Mouse (Mus musculus) B cell, adult 2 months (primary cell): Measurements from ENCODE around the gene Rassf10.

ENCODE experiments used
- DNase-seq, 2 experiments: peaks; one replicate each; pipeline ENCODE4 v3.0.0; 2022

Gene Rassf10

GRCm38 (mm10) chr7:112966382-112966781 lies 12.6 kb downstream of the Rassf10 start:
- DNase-seq: no peak

- DNase-seq: no peak
Measured at GRCm38 (mm10) chr7:112966786-112967185, 13.0 kb downstream of the Rassf10 start.

GRCm38 (mm10) chr7:112983316-112983715 lies 29.6 kb downstream of the Rassf10 start:
- no peak for DNase-seq

GRCm38 (mm10) chr7:112984704-112985577 lies 31.2 kb downstream of the Rassf10 start:
- no peak for DNase-seq

GRCm38 (mm10) chr7:112985578-112985949 lies 31.8 kb downstream of the Rassf10 start:
- DNase-seq: no peak

GRCm38 (mm10) chr7:112992928-112993327 lies 39.2 kb downstream of the Rassf10 start:
- no peak for DNase-seq

GRCm38 (mm10) chr7:113003565-113004255 lies 49.9 kb downstream of the Rassf10 start:
- no peak for DNase-seq

GRCm38 (mm10) chr7:113005726-113006125 lies 52.0 kb downstream of the Rassf10 start:
- DNase-seq: no peak
